Mouse (Mus musculus): ENCODE results near the gene Tanc1.

Tanc1 gene

DNA sequence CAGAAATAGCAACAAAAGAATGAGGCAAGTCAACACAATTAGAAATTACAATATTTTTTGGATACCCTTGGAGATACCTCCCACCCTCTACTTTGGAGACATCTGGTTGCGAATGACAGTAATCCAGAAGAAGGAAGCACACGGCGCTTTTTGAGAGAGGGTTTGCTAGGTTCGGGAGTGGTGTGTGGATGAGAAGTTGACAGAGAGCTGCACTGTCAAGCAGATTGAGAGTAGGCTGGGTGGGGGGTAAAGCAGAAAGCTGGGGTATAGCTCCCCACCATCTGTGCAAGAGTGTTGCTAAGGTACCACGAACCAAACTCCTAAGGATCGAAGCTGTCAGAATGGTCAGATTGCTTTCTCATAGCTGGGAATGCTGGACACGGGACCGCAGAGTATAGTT lies 40.0 kb downstream of the Tanc1 start:
- no peak for DNase-seq (ENCODE audit: low spot score)

DNA sequence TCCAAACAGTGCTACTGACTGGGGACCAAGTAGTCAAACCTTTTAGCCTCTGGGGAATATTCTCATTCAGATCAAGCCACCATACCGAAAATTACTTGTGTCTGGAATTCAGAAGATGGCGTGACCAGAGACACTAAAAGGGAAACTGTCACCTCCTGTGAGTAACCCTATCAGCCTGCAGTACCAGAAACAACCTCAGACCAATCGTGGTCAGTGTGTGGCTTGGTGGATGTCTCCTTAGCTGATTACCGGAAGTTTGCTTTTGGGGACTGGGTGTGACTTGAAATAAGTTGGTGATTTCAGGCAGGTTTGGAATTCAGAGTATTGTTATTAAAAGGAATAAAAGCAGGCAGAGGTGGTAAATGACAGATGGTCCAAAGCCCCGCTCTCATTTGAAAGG lies 40.9 kb downstream of the Tanc1 start:
- DNase-seq (ENCODE audit: low spot score), result no peak

DNA sequence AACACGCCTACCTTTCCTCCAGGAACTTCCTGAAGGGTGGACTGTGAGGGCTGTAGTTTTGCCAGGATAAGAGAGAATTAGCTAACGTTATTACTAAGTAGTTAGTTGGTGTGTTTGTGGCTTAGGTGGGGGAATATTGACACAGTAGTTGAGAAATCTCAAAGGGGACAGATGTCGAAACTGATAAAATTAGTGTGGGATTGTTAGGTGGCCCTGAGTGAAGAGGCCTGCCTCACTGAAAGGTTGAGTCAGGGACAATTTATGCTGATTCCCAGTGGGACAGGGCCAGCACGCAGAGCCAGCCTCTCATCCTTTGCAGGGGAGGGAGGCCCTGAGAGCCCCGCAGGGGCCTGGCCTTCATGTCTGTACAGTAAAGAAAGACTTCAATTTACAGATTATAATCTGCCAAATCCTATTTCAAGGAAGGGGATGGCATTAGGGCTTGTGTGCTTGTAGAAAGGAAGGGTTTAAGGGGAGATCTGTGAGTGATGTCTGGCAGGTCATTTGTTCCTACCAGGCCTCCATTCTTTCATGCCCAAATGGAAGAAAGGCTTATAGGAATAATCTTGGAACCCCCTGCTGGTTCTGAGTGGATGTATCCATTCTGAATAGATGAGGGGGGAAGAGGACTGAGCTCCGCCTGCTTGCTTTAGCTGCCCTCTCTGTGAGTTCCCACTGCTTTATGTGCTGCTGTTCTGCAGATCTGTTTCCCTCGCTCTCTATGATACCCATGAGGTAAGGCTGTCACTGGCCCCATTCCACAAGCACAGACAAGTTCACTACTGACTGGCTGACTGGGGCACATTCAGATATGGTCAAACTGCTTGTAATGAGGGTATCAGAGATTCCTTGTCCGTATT lies 41.7 kb downstream of the Tanc1 start:
- no peak for DNase-seq (ENCODE audit: low spot score)

DNA sequence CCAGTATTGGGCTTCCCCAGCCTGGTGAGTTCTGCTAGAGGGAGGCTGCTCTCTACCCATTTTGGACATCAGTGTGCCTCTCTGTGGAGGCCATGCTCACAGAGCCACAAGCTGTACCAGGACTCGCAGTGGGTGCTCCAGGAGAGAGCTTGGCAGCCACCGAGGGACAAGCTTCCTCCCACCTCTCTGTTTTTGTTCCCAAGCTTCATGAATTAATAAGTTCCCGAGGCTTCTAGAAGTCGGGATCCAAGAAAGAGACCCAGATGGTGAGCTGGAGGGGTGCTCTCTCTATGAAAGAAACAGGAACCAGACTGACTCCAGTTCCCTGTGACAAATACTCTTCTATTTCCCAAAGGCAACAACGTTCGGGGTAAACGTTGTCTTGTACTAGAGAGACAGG lies 43.6 kb downstream of the Tanc1 start:
- no peak for DNase-seq (ENCODE audit: low spot score)

DNA sequence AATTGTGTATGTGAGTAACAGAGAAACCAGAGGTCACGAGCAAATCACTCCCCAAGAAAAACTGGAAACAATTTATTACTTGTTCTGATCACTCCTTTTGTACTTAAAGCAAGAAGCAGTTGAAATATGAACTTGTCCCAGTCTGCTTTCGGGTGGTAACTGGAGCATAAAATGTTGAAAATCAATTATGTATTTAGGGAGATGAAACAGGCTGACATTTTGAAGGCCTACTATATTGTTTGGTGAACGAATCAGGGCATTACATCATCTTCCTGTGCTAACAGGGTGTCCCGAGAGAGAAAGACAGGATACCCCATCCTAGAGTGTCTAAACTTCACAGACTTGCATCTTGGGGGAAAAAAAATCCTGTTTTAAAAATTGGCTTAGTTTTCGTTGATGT lies 44.8 kb downstream of the Tanc1 start:
- no peak for DNase-seq (ENCODE audit: low spot score)

DNA sequence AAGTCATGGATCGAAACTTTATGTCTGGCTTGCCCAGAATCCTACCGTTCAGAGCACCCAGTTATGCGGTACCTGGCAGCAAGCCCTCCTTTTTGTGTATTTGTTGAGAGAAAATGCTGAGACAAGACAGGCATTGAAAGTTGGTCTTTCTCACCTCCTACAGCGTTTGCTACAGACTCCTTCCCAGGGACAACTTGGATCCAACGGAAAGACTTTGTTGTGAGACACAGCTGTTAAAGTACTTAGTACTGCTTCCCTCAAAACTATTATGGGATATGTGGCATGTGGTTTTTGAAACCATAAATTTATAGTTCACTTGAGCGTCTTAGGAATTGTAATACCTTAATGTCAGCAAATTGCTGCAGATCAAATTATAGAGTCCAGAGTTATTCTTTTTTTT lies 47.8 kb downstream of the Tanc1 start:
- no peak for DNase-seq (ENCODE audit: low spot score)

DNA sequence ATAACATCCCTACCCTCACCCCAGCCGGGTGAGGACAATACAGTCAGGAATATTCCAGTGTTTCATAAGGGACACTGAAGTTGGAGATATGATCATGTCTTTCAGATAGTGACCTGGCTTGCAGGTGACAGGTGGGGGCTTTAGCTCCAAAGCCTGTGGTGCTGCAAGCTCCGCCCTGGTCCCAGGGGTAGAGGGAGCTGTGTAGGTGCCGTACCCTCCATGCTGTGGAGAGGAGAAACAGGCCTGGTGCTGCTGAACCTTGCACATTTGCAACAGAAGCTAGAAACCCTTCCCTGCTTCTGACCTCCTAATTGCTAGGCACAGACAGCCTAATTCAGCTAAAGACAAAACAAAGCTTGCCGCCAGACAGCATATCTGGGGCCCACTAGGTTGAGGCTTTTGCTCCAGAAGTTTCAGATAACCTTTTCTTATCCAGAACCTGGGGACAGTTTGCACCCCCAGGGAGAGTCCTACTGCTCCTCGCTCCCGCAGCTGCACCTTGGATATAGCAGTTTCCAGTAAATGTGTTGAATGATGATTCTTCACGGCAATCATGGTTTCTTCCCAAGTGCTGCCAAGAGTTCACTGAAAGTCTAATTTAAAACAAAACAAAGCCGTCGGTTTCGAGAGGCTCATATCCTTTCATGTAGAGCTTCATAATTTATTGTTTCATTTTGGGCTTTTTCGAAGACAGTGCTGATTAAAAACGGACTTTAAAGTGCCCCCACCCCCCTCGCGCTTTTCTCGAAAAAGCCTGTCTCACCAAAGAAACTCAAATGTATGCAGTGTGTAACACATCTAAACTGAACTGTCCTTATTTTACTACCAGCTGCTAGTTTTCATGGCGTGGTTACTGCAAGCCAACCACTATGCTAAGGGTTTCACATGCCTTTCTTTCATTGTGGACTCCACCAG lies 49.3 kb downstream of the Tanc1 start:
- DNase-seq (ENCODE audit: low spot score), result no peak

DNA sequence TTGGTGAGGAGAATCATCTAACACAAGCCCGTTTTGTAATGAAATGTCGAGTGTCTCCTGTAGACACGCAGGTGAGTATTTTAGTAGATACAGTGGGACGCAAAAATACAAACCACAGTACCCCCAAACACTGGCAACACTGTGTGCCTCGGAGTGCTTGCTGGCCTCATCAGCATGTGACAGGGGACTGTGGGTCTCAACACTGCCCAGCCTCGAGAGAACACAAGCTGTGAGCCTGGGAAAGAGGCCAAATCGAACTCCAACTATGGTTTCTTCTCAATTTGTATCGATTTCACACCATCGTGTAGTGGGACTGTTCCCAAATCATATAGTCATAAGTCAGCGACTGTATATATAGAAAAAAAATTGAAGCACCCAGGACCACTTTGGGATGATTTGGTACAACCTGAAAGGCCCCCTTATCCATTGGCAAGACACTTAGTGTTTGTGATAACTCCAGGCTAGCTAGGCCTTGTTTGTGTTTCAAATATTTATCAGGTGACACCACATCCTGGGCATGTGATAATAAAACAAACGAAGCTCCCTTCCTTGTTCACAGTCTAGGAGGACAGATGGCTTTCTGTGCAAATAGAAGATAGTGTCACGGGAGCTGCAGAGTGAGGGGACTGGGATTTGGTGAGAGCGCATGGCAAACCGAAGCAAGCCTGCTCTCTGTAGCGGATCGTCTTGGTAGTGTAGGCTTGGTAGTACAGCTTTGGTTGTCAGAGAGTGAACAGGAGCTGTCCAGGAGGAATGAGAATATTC lies 53.1 kb downstream of the Tanc1 start:
- DNase-seq (ENCODE audit: low spot score), result no peak

DNA sequence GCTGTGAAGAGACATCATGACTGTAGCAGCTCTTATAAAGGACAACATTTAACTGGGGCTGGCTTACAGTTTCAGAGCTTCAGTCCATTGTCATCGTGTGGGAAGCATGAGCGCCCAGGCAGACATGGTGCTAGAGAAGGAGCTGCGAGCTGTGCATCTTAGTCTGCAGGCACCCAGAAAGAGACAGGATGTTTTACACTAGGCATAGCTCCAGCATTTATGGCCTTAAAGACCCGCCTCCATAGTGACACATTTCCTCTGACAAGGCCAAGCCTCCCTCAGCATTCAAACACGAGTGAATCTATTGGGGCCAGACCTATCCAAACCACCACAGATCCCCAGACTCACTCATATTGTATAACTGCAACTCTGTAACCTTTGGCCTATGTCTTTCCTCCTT lies 54.7 kb downstream of the Tanc1 start:
- no peak for DNase-seq (ENCODE audit: low spot score)

DNA sequence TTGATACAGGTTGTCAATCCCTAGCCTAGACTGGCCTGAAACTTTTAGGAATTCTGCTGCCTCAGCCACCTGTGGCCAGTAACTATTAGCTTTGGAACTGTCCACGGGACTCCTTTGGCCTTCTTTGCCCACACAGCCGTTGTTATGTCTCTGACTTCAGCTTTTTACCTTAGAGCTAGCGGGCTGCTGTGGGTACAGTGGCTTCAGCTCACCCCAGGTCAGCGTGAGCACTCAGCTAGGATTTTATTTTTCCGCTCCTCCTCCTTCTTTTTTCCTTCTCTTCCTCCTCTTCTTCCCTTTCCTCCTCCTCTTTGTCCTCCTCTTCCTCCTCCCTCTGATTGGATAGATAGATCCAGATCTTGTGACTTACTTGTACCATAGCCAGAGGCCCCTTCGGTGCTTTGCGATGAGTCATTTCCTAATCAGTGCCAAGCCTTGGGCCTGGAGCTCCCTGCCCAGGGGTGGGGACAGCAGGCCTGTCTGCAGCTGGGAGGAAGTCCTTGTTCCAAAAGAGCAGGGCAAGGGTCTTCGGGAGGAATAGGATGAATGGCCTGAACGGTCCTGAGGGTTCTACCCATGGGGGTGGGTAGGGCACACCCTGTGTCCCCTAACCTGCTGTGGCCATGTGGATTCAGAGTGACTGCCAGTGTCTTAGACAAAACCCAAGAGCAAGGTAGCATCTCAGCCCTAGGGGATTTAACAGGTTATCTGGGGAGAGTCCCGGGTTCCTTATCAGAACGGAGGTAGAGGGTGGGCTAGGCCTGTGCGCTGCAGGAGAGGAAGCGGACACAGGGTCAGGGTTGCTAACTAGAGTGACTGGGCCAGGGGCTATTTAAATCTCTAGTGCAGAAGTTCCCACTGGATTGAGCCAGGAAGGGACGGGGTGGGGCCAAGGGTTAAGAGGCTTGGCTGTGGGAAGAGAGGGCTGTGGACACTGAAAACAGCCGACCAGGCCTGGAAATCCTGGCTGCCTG lies 58.5 kb downstream of the Tanc1 start:
- DNase-seq (ENCODE audit: low spot score), result no peak

DNA sequence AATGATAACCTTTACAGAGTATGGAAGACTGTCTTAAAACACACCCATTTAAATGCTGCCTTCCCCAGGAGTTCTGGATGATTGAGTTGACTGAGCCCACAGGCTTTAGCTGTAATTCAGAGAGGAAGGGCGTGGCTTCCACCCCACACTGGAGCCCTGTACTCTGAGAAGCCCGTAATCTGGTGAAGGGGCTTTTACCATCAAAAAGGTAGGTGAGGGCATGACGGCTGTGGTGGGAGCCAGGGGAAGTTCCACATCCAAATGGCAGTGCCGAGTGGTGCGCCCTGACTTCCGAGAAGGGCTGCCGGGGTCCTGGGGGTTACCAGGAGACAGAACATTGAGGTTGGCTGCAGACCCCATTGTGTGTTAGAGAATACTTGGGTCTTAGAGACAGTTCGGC lies 59.8 kb downstream of the Tanc1 start:
- DNase-seq (ENCODE audit: low spot score), result no peak

DNA sequence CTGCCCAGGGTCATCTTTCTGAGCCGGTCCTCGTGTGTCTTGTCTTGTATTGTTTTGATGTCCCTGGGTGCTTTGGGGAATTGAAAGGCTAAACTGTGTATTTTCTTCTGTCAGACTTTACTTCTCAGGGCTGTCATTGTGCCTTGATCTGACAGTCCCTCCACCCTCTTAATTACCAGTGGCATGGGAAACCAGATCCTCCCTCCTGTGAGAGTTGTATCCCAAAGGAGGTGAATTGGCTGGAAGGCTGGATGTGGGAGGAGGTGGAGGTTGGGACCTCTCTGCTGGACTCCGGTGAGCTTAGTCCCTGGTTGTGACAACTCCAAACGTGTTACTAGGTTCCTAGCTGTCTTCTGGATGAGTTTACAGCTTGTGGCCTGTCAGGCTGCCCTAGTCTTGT lies 60.2 kb downstream of the Tanc1 start:
- no peak for DNase-seq (ENCODE audit: low spot score)

DNA sequence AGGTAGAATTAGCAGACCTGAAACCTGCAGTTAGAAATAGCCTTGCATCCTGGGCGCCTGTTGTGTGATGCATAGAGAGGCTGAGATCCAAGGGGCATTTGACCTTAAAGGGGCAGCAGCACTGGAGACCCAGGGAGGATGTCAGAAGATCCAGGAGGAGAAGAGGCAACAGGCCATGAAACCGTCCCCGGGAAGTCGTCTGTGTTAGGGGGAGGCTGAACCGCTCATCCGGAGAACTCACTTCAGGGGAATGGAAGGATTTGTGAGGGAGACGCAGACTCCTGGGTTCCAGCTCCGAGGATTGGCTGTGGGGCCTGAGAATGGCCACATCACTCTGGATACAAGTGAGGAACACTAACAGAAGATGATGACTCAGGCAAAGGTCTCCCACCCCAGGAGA lies 60.8 kb downstream of the Tanc1 start:
- DNase-seq (ENCODE audit: low spot score), result no peak

DNA sequence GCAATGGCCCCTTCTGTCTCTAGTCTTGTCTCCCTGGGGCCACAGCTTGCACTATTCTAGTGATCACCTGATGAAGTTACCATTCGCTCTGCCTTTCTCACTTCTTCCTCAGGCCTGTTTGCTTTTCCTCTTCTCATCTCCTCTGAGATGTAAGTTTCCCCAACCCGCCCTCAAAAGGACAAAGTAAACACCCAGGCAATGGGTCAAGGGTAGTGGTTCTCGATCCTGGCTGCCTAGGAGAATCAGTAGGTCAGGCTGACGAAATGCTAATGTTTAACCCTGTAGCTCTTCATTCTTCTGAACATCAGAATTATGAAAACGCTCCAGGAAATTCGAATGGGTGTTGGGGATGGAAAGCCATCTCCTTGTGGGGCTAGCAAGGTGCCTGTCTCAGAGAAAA lies 61.5 kb downstream of the Tanc1 start:
- no peak for DNase-seq (ENCODE audit: low spot score)

DNA sequence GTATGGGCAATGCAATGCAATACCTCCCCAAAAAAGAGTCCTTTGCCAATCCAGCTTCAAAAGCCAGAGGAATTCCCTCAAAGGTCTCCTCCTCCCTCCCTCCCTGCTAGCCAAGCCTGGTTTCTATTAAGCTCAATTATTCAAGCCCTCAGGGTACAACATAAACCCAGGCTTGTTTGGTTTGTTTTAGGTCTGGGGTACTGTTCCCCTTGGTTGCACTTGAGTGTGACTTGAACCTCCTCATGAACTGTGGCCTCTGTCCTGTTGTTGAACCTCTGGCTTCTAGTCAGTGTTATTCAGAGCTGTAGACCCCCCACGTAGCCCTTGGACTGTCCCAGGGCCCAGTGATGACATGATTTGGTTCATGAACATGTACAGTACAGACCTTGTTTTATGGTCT lies 62.0 kb downstream of the Tanc1 start:
- DNase-seq (ENCODE audit: low spot score), result peak; percentile 69

DNA sequence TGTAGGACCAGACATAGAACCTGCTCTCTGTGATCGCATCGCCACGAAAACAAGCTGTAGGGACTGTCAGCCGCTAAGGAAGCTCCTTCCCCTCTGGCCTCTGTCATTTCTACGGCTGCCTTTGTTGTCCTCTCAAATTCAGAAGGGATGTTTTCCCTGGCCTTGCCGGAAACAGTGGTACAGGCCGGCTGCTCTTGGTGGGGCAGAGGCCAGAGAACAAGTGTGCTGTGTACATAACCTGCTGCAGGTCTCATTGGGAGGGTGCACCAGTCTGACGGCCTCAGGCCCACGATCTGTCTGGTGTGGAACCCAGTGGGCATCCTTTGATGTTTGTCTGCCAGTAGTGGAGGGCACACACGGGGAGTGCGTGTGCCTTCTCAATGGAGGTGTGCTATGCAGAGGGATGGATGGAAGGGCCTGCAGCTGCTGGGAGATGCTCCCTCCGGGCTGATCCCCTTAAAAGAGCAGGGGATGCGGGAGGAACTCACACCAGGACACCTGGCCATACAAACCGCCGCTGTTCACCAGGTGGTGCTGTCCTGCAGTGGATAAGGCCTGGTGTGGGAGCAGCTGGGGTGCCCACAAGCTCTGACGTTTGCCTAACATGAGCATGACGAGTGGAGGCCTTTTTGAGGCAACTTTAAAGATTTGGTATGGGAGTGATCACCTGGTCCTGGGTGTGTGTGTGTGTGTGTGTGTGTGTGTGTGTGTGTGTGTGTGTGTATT lies 63.6 kb downstream of the Tanc1 start:
- no peak for DNase-seq (ENCODE audit: low spot score)

DNA sequence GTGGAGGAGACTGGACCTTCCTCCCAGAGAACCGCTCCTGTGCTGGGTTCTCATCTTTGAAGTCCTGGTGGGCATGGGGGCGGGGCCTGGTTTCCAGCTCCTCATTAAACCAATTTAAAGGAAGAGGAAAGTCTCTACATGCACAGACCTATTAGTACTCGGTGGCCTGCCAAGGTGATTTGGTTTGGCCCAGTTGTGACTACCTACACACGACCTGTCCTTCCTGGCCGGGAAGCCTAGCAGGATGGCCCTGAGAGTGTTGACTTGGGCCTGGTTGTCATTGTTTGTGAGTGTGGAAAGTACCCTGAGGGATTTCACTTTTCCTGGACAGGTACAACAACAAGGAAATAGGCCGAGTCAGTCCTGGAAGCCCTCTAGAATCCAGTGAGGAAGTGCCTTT lies 64.2 kb downstream of the Tanc1 start:
- no peak for DNase-seq (ENCODE audit: low spot score)

DNA sequence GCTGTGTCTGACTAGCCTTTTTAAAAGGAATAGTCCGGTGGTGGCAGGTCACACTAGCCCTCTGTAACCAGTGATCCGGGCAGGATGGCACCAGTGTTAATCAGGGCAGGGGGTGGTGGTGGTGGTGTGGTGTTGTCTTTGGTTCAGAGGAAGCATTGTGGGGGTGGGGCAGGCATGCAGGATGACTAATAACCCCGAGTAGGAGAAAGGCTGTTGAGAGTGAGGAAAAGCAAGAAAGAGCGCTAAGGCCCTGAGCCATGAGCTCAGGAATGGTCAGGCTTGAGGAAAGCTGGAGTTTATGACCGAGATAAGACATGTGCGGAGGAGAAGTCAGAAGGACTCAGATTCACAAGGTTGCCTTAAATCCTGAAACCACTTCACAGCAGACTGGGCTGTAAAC lies 64.6 kb downstream of the Tanc1 start:
- DNase-seq (ENCODE audit: low spot score), result no peak

DNA sequence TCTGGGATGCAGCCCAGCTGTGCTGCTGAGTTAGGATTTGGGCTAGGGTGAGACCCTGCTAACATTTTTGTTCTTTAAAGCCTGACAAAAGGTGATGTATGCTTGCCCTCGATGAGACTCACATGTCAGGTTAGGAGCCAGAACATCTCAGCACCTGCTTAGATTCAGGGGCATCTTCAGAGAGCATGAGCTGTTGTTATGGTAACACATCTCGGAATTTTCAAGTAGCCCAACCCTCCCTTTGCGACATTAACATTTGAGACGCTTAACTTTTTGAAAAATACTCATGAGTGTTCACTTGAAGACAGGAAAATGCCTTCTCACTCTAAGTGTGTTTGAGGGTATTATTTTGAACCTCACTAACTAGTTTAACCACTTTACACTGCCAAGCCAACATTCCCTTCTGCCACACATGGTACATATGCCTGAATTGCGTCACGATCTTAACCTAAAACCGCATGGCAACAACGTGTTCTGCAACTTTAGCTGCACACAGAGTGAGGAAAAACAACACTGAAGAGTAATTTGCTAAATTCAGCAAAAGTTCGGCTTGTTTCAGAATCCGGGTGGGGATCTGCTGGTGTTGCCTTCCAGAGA lies 67.7 kb downstream of the Tanc1 start:
- no peak for DNase-seq (ENCODE audit: low spot score)

DNA sequence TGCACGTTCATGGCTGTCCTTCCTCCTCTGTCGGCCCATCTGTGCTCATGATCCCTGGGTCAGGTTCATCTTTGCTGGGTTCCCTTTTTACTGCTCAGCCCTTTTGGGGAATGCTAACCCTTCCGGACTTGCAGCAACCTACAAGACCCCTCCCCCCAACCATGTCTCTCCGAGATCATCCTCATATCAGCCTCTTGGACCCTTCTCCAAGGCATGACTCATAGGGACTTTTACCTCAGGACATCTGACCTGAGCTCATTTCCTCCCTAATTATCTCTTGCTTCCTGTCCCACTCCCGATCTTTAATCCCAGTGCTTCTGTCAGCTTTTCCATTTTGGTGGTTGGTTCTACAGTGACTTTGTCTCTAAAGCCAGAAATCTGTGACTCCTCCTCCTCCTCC lies 68.9 kb downstream of the Tanc1 start:
- no peak for DNase-seq (ENCODE audit: low spot score)
